Mouse (Mus musculus) kidney, embryonic 14.5 days (tissue): ENCODE measurements around the gene Cd63. TPM values are rescaled to one million over a fixed set of nuclear protein-coding genes. Genes with fewer than 3 reads are reported as not detected.

Source experiments
- ATAC-seq: fragments of 200-750 bp; cut with Nextera tagmentation; 2 replicates; pipeline ENCODE4 v1.8.0; 2017; ENCODE audit warnings: moderate number of reproducible peaks, mild to moderate bottlenecking, moderate TSS enrichment, moderate library complexity; ENCODE audit not compliant: low FRiP score, low TSS enrichment
- H3K27ac ChIP-seq: fragments of 300-500 bp; sonication (generic); 2 replicates; pipeline ENCODE4 v1.5.1; 2014; ENCODE audit warnings: low read depth, mild to moderate bottlenecking, low read length, moderate library complexity, mixed read lengths
- H3K27me3 ChIP-seq: fragments of 300-500 bp; sonication (generic); 2 replicates; pipeline ENCODE4 v1.6.1; 2014; ENCODE audit warnings: mild to moderate bottlenecking, low read length; ENCODE audit not compliant: control insufficient read depth, insufficient read depth
- H3K36me3 ChIP-seq: fragments of 300-500 bp; sonication (generic); 2 replicates; pipeline ENCODE4 v1.6.1; 2014; ENCODE audit warnings: low read length, mixed read lengths; ENCODE audit not compliant: control insufficient read depth, insufficient read depth
- H3K4me1 ChIP-seq: fragments of 300-500 bp; sonication (generic); 2 replicates; pipeline ENCODE4 v1.6.1; 2014; ENCODE audit warnings: low read length, mixed read lengths; ENCODE audit not compliant: control insufficient read depth, insufficient read depth
- H3K4me2 ChIP-seq: fragments of 300-500 bp; sonication (generic); replicated peaks from 2 replicates; pipeline ENCODE4 v1.6.1; 2014; ENCODE audit warnings: low read depth, mild to moderate bottlenecking, low read length
- H3K4me3 ChIP-seq: fragments of 300-500 bp; sonication (generic); 2 replicates; pipeline ENCODE4 v1.5.1; 2014; ENCODE audit warnings: mild to moderate bottlenecking, low read length
- H3K9ac ChIP-seq: fragments of 300-500 bp; sonication (generic); 2 replicates; pipeline ENCODE4 v1.6.1; 2014; ENCODE audit warnings: low read depth, mild to moderate bottlenecking, low read length, moderate library complexity
- H3K9me3 ChIP-seq: fragments of 300-500 bp; sonication (generic); 2 replicates; pipeline ENCODE4 v1.6.1; 2016; ENCODE audit warnings: low read length; ENCODE audit not compliant: control insufficient read depth
- WGBS: fragments of 180-500 bp; shearing (Covaris S2); extraction: QIAGEN DNeasy Blood & Tissue Kit; methylation state at CpG from one replicate; pipeline ENCODE4 v1.1.7; 2014; 5-methylcytosine and 5-hydroxymethylcytosine counted together
- polyA plus RNA-seq: library from polyadenylated mRNA; unstranded; fragments of >200 nt; fragmentation: Nextera tagmentation; extraction: Ambion mirVana; gene quantifications from 2 replicates; pipeline ENCODE4 v1.2.1, GENCODE M21; 2014

Gene Cd63
- polyA plus RNA-seq, 1 experiment from 2014 or later = 479 TPM

DNA sequence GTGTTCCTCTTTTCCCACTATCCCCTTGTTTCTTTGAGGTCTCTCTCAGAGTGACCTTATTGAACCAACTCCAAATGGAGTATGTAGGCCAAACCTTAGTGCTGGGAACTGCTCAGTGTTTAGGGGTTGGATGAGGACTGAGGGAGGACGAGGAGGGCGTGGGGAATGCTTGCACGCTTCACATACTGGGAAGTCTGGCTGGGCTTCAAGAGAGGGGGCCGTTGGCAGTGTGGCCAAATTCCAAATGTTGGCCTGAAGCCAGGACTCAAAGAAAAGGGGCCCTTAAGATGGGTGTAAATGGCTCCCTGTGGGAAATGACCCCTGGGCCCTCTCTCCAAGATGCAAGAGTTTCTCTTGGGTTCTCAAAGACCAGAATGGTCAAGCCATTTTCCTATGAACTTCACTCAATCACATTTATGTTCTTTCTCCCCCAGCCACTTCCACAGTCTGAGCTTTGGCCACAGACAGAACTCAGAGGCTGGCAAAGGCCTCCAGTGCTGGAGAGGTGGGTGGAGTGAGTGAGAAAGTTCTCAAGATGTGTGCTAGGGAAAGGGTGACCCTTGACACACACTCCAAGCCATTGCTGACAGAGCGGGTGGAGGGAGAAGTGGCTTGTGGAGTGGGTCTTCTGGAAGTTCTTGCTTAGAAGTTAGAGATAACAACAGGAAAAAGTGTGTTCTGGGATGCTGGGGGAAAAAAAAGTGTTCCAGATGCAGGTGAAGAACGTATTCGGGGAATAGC lies 29.0 kb downstream of the Cd63 start:
- 68% methylated on average over 7 of the region's 7 CpGs for WGBS
- 0 out of 2 replicates have a peak, but pooled peaks cover 9% of the 10 kb centered on the region for H3K4me1 ChIP-seq
- H3K9me3 ChIP-seq = no peaks in the 10 kb centered on the region
- no peak overlapping the region for H3K4me3 ChIP-seq
- no peaks in the 10 kb centered on the region for H3K36me3 ChIP-seq
- no peak overlapping the region for H3K4me2 ChIP-seq
- H3K9ac ChIP-seq = no peak overlapping the region
- no peak for ATAC-seq
- H3K27me3 ChIP-seq = peaks cover 39% of the 10 kb centered on the region
- H3K27ac ChIP-seq = no peak overlapping the region

DNA sequence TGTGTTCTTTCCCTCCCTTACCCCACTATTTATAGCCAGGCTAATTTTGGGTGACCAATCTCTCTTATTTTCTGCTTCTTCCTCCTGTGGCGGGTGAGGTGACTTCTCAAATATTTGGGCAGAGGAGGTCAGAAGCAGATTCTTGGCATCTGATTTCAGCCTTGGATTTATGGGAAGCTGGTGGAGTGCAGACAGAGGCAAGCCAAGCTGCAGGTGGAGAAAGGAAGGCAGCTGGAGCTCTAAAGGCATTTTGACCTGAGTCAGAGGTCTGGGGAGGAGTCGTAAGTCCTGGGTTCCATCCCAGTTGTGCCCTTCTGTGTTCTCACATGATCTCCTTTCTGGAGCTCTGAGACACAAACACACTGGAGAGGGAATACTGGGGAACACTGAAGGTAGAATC lies 30.7 kb downstream of the Cd63 start:
- Histone ChIP-seq H3K27ac (no peak overlapping the region), H3K4me2 (no peak overlapping the region), H3K4me3 (no peak overlapping the region), H3K9ac (no peak overlapping the region), H3K9me3 (no peaks in the 10 kb centered on the region), H3K36me3 (no peaks in the 10 kb centered on the region), H3K27me3 (peaks cover 56% of the 10 kb centered on the region), H3K4me1 (0 out of 2 replicates have a peak, but pooled peaks cover 9% of the 10 kb centered on the region)
- no peak for ATAC-seq
- 23% methylated on average over 2 of the region's 2 CpGs for WGBS

DNA sequence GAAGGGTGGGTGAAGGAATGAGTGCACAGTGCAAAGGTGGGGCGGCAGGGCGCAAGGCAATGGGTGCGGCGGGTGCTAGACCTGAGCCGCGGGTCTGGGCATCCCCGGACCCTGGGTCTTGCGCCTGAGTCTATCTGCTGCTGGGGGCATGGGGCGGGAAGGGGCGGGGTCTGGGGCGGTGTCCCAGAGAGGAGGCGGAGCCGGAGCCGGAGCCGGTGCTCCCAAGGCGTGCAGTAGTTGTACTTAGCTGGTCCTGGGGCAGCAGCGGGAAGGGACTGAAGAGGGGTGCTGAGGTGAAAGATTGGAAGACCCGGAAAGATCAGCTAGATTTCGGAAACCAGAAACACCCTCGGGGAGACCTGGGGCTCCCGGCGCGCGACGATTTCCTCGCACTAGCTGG lies 32.8 kb downstream of the Cd63 start, which contains the start of gene Itga7:
Gene Itga7, plus strand, starts transcription at position 245 of the 400 bp plus-strand sequence.
- ATAC-seq = peak; percentile 88
- peak within 1 kb of the TSS; percentile 54 for H3K4me2 ChIP-seq
- WGBS = 2% methylated on average over 26 of the region's 26 CpGs
- H3K9ac ChIP-seq = peak within 1 kb of the TSS; percentile 28; the same call in 1 of the 2 replicates
- H3K27ac ChIP-seq = no peak within 1 kb of the TSS
- H3K36me3 ChIP-seq = no peaks in the 10 kb centered on the region
- H3K4me3 ChIP-seq = peak within 1 kb of the TSS; percentile 45
- H3K27me3 ChIP-seq = peaks cover 51% of the 10 kb centered on the region
- no peaks in the 10 kb centered on the region for H3K9me3 ChIP-seq
- 0 out of 2 replicates have a peak, but pooled peaks cover 9% of the 10 kb centered on the region for H3K4me1 ChIP-seq

DNA sequence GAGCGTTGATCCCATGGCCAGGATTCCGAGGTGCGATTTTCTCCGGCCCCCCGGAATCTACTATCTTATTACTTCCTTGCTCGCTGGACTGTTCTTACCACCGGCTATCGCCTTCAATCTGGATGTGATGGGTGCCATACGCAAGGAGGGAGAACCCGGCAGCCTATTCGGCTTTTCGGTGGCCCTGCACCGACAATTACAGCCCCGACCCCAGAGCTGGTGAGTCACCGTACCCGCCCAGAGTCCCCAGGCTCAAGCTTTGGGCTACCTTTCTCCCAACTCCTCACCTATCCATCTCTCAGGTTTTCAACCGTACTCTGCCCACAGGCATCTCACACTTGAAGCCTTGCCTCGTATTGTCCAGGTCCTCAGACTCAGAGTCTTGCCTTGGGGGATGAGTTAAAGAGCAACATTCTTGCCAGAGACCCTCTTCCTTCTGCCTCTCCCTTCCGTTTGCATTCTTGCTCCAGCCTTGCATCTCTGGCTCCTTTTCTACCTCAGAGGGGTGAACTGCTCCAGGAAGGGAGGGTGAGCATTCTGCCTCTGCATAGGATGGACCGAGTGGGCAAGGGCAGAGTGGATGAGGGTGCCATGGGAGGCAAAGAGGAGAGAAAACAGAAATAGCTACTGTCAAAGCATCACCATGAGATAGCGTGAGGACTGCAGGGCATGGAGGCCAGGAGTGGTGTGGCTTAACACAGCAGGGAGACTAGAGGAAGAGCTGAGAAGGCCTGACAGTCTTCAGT lies 33.4 kb downstream of the Cd63 start:
- Histone ChIP-seq H3K4me2 (peak overlapping the region; percentile 54), H3K27ac (no peak overlapping the region), H3K9ac (peak overlapping the region; percentile 28; the same call in 1 of the 2 replicates), H3K4me3 (peak overlapping the region; percentile 45), H3K4me1 (0 out of 2 replicates have a peak, but pooled peaks cover 9% of the 10 kb centered on the region), H3K36me3 (no peaks in the 10 kb centered on the region), H3K9me3 (no peaks in the 10 kb centered on the region), H3K27me3 (peaks cover 51% of the 10 kb centered on the region)
- ATAC-seq = peak; percentile 33; the same call in 1 of the 2 replicates
- WGBS = 2% methylated on average over 21 of the region's 21 CpGs

DNA sequence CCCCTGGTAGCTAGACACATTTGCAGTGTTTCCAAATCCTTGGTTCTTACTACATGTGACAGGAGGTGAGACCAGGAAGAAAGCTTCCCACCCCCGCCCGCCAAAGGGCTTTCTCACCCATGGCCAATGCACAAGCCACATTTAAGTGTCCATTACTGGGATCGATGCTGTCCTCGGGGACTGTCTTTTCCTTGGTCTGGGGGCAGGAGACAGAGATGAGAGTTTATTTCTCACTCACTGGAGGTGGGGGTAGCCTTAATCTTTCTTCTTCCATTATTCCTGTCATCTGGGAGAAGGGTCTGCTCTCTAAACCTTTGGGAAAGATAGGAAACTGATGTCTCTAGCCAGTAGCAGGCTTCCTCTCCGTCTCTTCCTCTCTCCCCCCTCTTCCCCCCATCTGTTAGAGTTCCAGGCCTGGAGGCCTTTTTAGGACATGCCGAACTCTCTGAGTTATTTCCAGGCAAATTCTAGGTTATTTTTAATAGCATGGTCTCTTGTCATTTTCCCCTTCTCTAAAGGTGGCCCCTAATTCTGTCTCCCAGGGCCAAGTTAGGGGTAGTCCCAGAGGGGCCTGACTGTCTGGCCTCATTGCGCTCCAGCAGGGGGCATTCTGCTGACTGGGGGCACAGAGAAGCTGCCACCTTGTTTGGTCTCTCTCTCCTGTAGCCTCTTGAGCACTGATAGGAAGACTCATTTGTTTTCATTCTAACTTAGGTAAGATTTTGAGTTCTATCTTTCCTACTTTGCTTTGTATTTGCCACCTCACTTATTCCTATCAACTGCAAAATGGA lies 34.4 kb downstream of the Cd63 start:
- Histone ChIP-seq H3K4me1 (0 out of 2 replicates have a peak, but pooled peaks cover 9% of the 10 kb centered on the region), H3K9ac (no peak overlapping the region), H3K4me3 (no peak overlapping the region), H3K4me2 (no peak overlapping the region), H3K27ac (no peak overlapping the region), H3K27me3 (peaks cover 49% of the 10 kb centered on the region), H3K9me3 (no peaks in the 10 kb centered on the region), H3K36me3 (no peaks in the 10 kb centered on the region)
- no peak for ATAC-seq
- WGBS = 64% methylated on average over 7 of the region's 7 CpGs

GRCm38 (mm10) chr10:128935826-128936440 lies 35.1 kb downstream of the Cd63 start:
- Histone ChIP-seq H3K9ac (no peak overlapping the region), H3K4me2 (no peak overlapping the region), H3K9me3 (no peaks in the 10 kb centered on the region), H3K27me3 (peaks cover 49% of the 10 kb centered on the region), H3K4me3 (no peak overlapping the region), H3K27ac (no peak overlapping the region), H3K36me3 (no peaks in the 10 kb centered on the region), H3K4me1 (0 out of 2 replicates have a peak, but pooled peaks cover 9% of the 10 kb centered on the region)
- ATAC-seq = no peak
- WGBS = 80% methylated on average over 8 of the region's 8 CpGs

DNA sequence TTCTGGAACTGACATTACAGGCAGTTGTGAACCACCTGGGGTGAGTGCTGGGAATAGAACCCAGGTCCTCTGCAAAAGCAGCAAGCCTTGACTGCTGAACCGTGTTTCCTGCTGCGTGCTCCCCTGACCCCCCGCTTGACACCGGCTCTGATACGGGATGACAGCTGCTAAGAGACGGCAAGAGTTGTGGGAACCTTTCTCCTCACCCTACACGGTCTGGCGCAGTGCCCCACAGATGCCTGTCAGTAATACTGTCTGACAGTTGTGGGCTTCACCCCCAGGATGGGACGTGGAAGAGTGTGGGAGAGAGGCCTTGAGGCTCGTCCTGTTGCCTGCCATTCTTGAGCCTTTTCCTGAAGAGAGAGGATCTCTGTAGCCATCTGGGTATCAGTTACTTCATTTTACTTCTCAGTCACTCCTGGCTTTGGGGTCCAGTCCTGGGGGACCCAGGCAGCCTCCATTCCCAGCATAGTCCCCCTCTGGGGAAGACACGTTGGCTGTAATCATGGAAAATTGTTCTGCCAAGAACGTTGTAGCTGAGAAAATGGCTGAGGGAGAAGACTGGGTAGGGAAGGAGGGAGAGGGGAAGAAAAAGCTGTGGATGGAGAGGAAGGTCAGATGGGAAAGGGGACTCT lies 37.1 kb downstream of the Cd63 start:
- no peak overlapping the region for H3K27ac ChIP-seq
- 64% methylated on average over 12 of the region's 12 CpGs for WGBS
- H3K4me2 ChIP-seq = no peak overlapping the region
- H3K4me3 ChIP-seq = no peak overlapping the region
- H3K36me3 ChIP-seq = no peaks in the 10 kb centered on the region
- H3K9me3 ChIP-seq = no peaks in the 10 kb centered on the region
- no peak overlapping the region for H3K9ac ChIP-seq
- 0 out of 2 replicates have a peak, but pooled peaks cover 9% of the 10 kb centered on the region for H3K4me1 ChIP-seq
- no peak for ATAC-seq
- peaks cover 35% of the 10 kb centered on the region for H3K27me3 ChIP-seq

DNA sequence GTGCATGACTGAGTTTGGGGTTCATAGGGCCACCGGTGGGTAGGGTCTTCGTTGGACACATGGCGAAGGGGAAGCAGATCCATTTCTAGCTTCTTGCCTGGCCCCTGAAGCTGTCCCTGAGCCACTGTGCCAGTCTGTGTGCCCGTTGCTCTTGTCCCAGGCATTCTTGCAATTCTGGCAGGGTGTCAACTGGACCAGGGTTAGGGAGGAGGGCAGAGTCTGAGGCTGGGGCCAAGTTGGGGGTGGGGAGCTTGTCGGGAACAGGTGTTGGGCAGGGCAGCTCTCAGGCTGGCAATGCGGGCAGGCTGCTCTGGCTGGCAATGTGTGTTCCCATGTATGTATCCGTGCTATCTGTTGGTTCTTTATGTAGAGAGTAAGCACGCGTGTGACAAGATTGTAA lies 37.7 kb downstream of the Cd63 start:
- H3K27ac ChIP-seq = no peak overlapping the region
- H3K36me3 ChIP-seq = no peaks in the 10 kb centered on the region
- H3K4me1 ChIP-seq = 0 out of 2 replicates have a peak, but pooled peaks cover 7% of the 10 kb centered on the region
- no peak overlapping the region for H3K4me2 ChIP-seq
- ATAC-seq = no peak
- no peak overlapping the region for H3K9ac ChIP-seq
- no peak overlapping the region for H3K4me3 ChIP-seq
- 86% methylated on average over 9 of the region's 9 CpGs for WGBS
- no peaks in the 10 kb centered on the region for H3K9me3 ChIP-seq
- peaks cover 29% of the 10 kb centered on the region for H3K27me3 ChIP-seq
